Mouse (Mus musculus): ENCODE data around the gene Adamtsl1. TPM values are rescaled to one million over a fixed set of nuclear protein-coding genes. Genes with fewer than 3 reads are reported as not detected.

The Adamtsl1 gene
- polyA plus RNA-seq, 1 experiment, result 0.48 TPM

GRCm38 (mm10) chr4:85953590-85953989, 439.6 kb downstream of the Adamtsl1 start:
- no peaks in the 10 kb centered on the region for H3K27me3 ChIP-seq (ENCODE audit: control insufficient read depth, insufficient read depth, insufficient read length)
- no peak for TF ChIP-seq CTCF (IDR thresholded peaks at IDR 0.05; ENCODE audit: control insufficient read depth, insufficient read depth, insufficient read length)
- TF ChIP-seq MYOD1 (IDR thresholded peaks at IDR 0.05; ENCODE audit: control insufficient read depth, insufficient read length, low read depth), result no peak
- TF ChIP-seq MYOG (IDR thresholded peaks at IDR 0.05; ENCODE audit: control insufficient read depth, extremely low read depth, insufficient read length), result no peak
- TF ChIP-seq USF1 (IDR thresholded peaks at IDR 0.05; ENCODE audit: low read depth), result no peak
- TF ChIP-seq MAX (IDR thresholded peaks at IDR 0.05), result no peak
- TF ChIP-seq FOSL1 (IDR thresholded peaks at IDR 0.05; ENCODE audit: insufficient read depth, low read length, poor library complexity, severe bottlenecking), result no peak
- TF ChIP-seq CEBPB (IDR thresholded peaks at IDR 0.05; ENCODE audit: low read depth), result no peak
- H3K79me2 ChIP-seq (ENCODE audit: control insufficient read depth, insufficient read depth), result no peaks in the 10 kb centered on the region

GRCm38 (mm10) chr4:85955387-85955786, 441.4 kb downstream of the Adamtsl1 start:
- TF ChIP-seq CEBPB (IDR thresholded peaks at IDR 0.05; ENCODE audit: low read depth) (no peak), USF1 (IDR thresholded peaks at IDR 0.05; ENCODE audit: low read depth) (no peak), MAX (IDR thresholded peaks at IDR 0.05) (no peak), MYOG (IDR thresholded peaks at IDR 0.05; ENCODE audit: control insufficient read depth, extremely low read depth, insufficient read length) (no peak), MYOD1 (IDR thresholded peaks at IDR 0.05; ENCODE audit: control insufficient read depth, insufficient read length, low read depth) (no peak), CTCF (IDR thresholded peaks at IDR 0.05; ENCODE audit: control insufficient read depth, insufficient read depth, insufficient read length) (no peak), FOSL1 (IDR thresholded peaks at IDR 0.05; ENCODE audit: insufficient read depth, low read length, poor library complexity, severe bottlenecking) (no peak)
- H3K27me3 ChIP-seq (ENCODE audit: control insufficient read depth, insufficient read depth, insufficient read length), result no peaks in the 10 kb centered on the region
- no peaks in the 10 kb centered on the region for H3K79me2 ChIP-seq (ENCODE audit: control insufficient read depth, insufficient read depth)
- H3K36me3 ChIP-seq (ENCODE audit: control insufficient read depth, insufficient read depth), result no peaks in the 10 kb centered on the region
- no peaks in the 10 kb centered on the region for H3K79me3 ChIP-seq (ENCODE audit: low read depth)
- H3K4me3 ChIP-seq (ENCODE audit: insufficient read depth, poor library complexity, severe bottlenecking), result no peak overlapping the region
- no peak overlapping the region for H3ac ChIP-seq (ENCODE audit: control insufficient read depth, insufficient read length, low read depth)

More at GRCm38 (mm10) chr4:85953590-85953989, 439.6 kb downstream of the Adamtsl1 start:
- H3K4me3 ChIP-seq (ENCODE audit: insufficient read depth, poor library complexity, severe bottlenecking), result no peak overlapping the region
- H3K36me3 ChIP-seq (ENCODE audit: control insufficient read depth, insufficient read depth), result no peaks in the 10 kb centered on the region
- H3ac ChIP-seq (ENCODE audit: control insufficient read depth, insufficient read length, low read depth), result no peak overlapping the region
- H3K79me3 ChIP-seq (ENCODE audit: low read depth), result no peaks in the 10 kb centered on the region

DNA sequence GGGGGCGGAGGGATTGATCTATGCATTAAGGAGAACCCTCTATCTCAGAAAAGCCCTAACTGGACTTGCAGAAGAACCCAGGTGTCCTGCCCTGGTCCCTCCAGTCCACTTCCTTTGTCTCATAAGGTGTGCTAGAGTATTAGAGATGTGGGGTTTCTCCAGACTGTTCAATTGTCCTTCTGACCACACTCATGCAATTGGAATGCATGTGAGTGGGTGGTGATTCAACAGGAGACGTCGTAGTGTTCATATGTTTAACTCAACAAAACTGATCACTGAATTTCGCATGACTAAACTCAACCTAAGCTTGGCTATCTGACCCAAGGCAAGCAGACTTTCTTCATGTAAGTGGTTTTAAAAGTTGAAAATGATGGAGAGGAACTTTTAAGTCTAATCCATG, 443.3 kb downstream of the Adamtsl1 start:
- Histone ChIP-seq H3K36me3 (ENCODE audit: control insufficient read depth, insufficient read depth) (no peaks in the 10 kb centered on the region), H3K27me3 (ENCODE audit: control insufficient read depth, insufficient read depth, insufficient read length) (no peaks in the 10 kb centered on the region), H3K79me2 (ENCODE audit: control insufficient read depth, insufficient read depth) (no peaks in the 10 kb centered on the region), H3K79me3 (ENCODE audit: low read depth) (no peaks in the 10 kb centered on the region), H3ac (ENCODE audit: control insufficient read depth, insufficient read length, low read depth) (no peak overlapping the region), H3K4me3 (ENCODE audit: insufficient read depth, poor library complexity, severe bottlenecking) (no peak overlapping the region)
- TF ChIP-seq FOSL1 (IDR thresholded peaks at IDR 0.05; ENCODE audit: insufficient read depth, low read length, poor library complexity, severe bottlenecking) (no peak), MYOD1 (IDR thresholded peaks at IDR 0.05; ENCODE audit: control insufficient read depth, insufficient read length, low read depth) (no peak), USF1 (IDR thresholded peaks at IDR 0.05; ENCODE audit: low read depth) (no peak), MYOG (IDR thresholded peaks at IDR 0.05; ENCODE audit: control insufficient read depth, extremely low read depth, insufficient read length) (no peak), CEBPB (IDR thresholded peaks at IDR 0.05; ENCODE audit: low read depth) (no peak), CTCF (IDR thresholded peaks at IDR 0.05; ENCODE audit: control insufficient read depth, insufficient read depth, insufficient read length) (no peak), MAX (IDR thresholded peaks at IDR 0.05) (no peak)

DNA sequence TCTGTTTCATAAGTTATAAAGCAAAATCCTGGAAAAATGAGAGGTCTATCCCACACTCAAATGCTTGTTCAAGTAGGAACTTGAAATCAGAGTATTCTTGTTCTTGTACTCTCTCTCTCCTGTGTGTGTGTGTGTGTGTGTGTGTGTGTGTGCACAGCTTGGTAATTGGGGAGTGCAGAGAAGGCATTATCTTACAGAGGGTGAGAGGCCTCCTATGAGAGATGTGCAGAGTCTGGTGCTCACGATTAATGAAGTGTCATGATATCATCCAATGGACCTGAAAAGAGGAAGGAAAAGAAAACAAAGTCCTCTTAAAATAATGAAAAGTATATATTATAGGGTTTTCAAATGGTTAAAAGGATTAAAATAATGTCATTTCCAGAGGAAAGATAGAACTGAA, 443.9 kb downstream of the Adamtsl1 start:
- no peak for TF ChIP-seq USF1 (IDR thresholded peaks at IDR 0.05; ENCODE audit: low read depth)
- TF ChIP-seq CTCF (IDR thresholded peaks at IDR 0.05; ENCODE audit: control insufficient read depth, insufficient read depth, insufficient read length), result no peak
- TF ChIP-seq MYOG (IDR thresholded peaks at IDR 0.05; ENCODE audit: control insufficient read depth, extremely low read depth, insufficient read length), result no peak
- no peak for TF ChIP-seq MYOD1 (IDR thresholded peaks at IDR 0.05; ENCODE audit: control insufficient read depth, insufficient read length, low read depth)
- no peak for TF ChIP-seq CEBPB (IDR thresholded peaks at IDR 0.05; ENCODE audit: low read depth)
- TF ChIP-seq MAX (IDR thresholded peaks at IDR 0.05), result no peak
- TF ChIP-seq FOSL1 (IDR thresholded peaks at IDR 0.05; ENCODE audit: insufficient read depth, low read length, poor library complexity, severe bottlenecking), result no peak
- no peaks in the 10 kb centered on the region for H3K79me2 ChIP-seq (ENCODE audit: control insufficient read depth, insufficient read depth)

GRCm38 (mm10) chr4:85959019-85959418, 445.0 kb downstream of the Adamtsl1 start:
- TF ChIP-seq MYOG (IDR thresholded peaks at IDR 0.05; ENCODE audit: control insufficient read depth, extremely low read depth, insufficient read length) (no peak), USF1 (IDR thresholded peaks at IDR 0.05; ENCODE audit: low read depth) (peak; percentile 33)
- no peak overlapping the region for H3K4me3 ChIP-seq (ENCODE audit: insufficient read depth, poor library complexity, severe bottlenecking)
- H3ac ChIP-seq (ENCODE audit: control insufficient read depth, insufficient read length, low read depth), result no peak overlapping the region
- H3K79me3 ChIP-seq (ENCODE audit: low read depth), result no peaks in the 10 kb centered on the region
- no peaks in the 10 kb centered on the region for H3K79me2 ChIP-seq (ENCODE audit: control insufficient read depth, insufficient read depth)
- H3K36me3 ChIP-seq (ENCODE audit: control insufficient read depth, insufficient read depth), result no peaks in the 10 kb centered on the region
- no peaks in the 10 kb centered on the region for H3K27me3 ChIP-seq (ENCODE audit: control insufficient read depth, insufficient read depth, insufficient read length)

More for the DNA sequence above, 443.9 kb downstream of the Adamtsl1 start:
- Histone ChIP-seq H3K79me3 (ENCODE audit: low read depth) (no peaks in the 10 kb centered on the region), H3ac (ENCODE audit: control insufficient read depth, insufficient read length, low read depth) (no peak overlapping the region), H3K36me3 (ENCODE audit: control insufficient read depth, insufficient read depth) (no peaks in the 10 kb centered on the region), H3K27me3 (ENCODE audit: control insufficient read depth, insufficient read depth, insufficient read length) (no peaks in the 10 kb centered on the region), H3K4me3 (ENCODE audit: insufficient read depth, poor library complexity, severe bottlenecking) (no peak overlapping the region)

DNA sequence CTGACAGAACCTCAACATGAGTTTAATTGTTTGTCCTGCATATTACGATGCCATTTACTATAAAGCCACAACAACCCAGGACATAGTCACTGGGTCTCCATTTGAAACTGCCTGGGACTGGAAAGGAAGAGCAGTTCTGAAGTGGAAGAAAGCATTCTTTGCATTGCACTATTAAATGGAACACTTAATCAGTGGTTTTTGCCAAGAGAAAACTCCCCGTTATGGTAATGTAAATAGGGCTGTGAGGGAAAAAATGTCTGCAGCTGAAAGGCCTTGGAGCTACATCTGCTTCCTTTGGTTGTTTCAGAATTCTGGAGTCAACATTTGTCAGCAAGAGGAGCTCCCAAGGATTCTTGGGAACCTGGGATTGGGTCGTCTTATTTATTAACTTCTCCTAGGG, 462.2 kb downstream of the Adamtsl1 start:
- Histone ChIP-seq H3K4me3 (ENCODE audit: insufficient read depth, poor library complexity, severe bottlenecking) (no peak overlapping the region), H3K79me2 (ENCODE audit: control insufficient read depth, insufficient read depth) (no peaks in the 10 kb centered on the region), H3K36me3 (ENCODE audit: control insufficient read depth, insufficient read depth) (no peaks in the 10 kb centered on the region), H3K79me3 (ENCODE audit: low read depth) (no peaks in the 10 kb centered on the region), H3K27me3 (ENCODE audit: control insufficient read depth, insufficient read depth, insufficient read length) (no peaks in the 10 kb centered on the region), H3ac (ENCODE audit: control insufficient read depth, insufficient read length, low read depth) (no peak overlapping the region)
- no peak for TF ChIP-seq USF1 (IDR thresholded peaks at IDR 0.05; ENCODE audit: low read depth)
- TF ChIP-seq FOSL1 (IDR thresholded peaks at IDR 0.05; ENCODE audit: insufficient read depth, low read length, poor library complexity, severe bottlenecking), result no peak
- TF ChIP-seq CEBPB (IDR thresholded peaks at IDR 0.05; ENCODE audit: low read depth), result no peak
- no peak for TF ChIP-seq MYOG (IDR thresholded peaks at IDR 0.05; ENCODE audit: control insufficient read depth, extremely low read depth, insufficient read length)
- no peak for TF ChIP-seq CTCF (IDR thresholded peaks at IDR 0.05; ENCODE audit: control insufficient read depth, insufficient read depth, insufficient read length)
- TF ChIP-seq MYOD1 (IDR thresholded peaks at IDR 0.05; ENCODE audit: control insufficient read depth, insufficient read length, low read depth), result no peak
- no peak for TF ChIP-seq MAX (IDR thresholded peaks at IDR 0.05)
